Mouse (Mus musculus) G1E-ER4 (cell line): ENCODE results near the gene Tspan7. TPM values are rescaled to one million over a fixed set of nuclear protein-coding genes. Genes with fewer than 3 reads are reported as not detected.

Source experiments
- GATA1 ChIP-seq: IDR thresholded peaks from one replicate; pipeline ENCODE4 v1.8.0; 2012; ENCODE audit warnings: low read length, inconsistent platforms
- polyA plus RNA-seq: library from polyadenylated mRNA; stranded (reverse); fragments of >175 nt; gene quantifications from 2 replicates; pipeline ENCODE4 v1.2.3, GENCODE M21; 2012

Tspan7 gene
- polyA plus RNA-seq, result not detected in 2 replicates

- no peak for TF ChIP-seq GATA1
Measured at GRCm38 (mm10) chrX:10484872-10485569, at the start of gene Tspan7. Gene Tspan7 (plus strand): TSS chrX:10485158.

- no peak for TF ChIP-seq GATA1
Measured at GRCm38 (mm10) chrX:10449323-10449980, 35.5 kb upstream of the Tspan7 start.

DNA sequence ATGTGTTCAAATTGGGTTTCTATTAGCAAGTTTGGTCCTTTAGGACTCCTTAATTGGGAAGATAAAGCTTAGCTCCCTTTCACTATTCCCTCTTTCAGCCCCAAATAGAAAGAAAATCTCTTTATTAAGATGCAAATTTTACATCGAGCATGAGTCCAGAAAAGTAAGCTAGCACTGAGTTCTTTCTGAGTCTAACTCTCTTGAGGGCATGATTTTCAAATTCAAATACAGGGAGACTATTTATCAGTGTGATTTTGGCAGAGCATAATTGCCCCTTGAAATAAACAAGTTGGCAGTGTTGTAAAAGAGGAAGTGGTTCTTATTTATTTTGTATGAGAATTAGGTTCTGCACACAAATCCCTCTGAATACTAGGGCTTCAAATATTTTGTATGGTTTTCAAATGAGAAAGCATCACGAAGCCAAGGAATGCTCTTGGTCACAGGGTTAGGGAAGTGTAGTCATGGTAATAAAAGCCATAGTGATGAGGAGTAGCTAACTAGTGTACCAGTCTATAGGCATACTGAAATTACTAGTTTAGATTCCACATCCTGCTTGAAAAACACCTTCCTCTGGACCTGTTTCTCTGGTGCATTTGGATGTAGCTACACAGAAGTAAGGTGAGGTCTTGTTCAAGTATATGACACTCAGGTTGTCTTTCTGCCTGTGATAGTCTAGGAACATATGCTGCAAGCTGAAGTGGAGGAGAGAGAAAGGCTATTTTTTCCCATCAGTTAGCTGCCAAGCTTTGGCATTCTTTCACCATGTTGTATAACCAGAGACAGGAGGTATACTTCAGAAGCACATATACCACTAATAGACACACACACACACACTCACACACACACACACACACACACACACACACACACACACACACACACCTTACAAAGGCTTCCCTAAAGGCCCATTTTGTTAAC lies 34.6 kb upstream of the Tspan7 start:
- no peak for TF ChIP-seq GATA1

DNA sequence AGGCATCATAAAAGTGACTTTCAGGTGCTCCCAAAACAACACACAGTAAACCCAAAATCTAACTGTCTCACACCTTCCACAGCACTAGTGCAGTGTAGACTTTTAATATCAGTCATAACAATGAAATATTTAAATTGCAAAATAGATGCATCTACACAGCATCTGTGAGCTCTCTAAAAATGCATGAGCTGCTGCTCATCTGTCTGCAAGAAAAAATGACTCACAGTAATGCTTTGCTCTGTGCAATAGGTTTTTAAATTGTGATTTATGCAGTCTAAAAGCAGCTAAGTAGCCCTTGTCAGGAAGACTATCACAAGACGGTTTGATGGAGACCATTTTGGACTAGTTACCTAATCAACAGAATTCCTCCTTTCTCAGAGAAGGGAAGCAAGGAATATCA lies 31.2 kb upstream of the Tspan7 start:
- TF ChIP-seq GATA1, result no peak

- TF ChIP-seq GATA1, result no peak
Measured at GRCm38 (mm10) chrX:10457256-10457655, 27.7 kb upstream of the Tspan7 start.

DNA sequence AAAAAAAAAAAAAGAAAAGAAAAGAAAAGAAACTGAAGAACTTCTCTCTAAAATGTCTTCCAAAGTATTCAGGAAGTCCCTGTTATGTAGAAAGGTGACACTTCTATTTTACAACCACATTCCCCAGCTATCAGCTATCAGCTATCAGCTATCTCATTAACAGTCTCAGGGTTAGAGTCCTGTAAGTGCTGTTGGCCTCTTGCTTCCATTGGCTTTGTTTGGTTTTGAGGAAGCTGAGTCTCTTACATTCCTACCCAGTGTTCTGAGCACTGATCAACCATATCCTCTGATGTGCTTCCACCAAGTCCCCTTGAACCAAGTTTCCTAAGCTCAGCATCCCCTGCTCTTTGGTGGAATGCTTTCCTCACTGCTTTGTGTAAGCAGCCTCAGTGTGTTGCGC lies 7.9 kb upstream of the Tspan7 start:
- no peak for TF ChIP-seq GATA1

DNA sequence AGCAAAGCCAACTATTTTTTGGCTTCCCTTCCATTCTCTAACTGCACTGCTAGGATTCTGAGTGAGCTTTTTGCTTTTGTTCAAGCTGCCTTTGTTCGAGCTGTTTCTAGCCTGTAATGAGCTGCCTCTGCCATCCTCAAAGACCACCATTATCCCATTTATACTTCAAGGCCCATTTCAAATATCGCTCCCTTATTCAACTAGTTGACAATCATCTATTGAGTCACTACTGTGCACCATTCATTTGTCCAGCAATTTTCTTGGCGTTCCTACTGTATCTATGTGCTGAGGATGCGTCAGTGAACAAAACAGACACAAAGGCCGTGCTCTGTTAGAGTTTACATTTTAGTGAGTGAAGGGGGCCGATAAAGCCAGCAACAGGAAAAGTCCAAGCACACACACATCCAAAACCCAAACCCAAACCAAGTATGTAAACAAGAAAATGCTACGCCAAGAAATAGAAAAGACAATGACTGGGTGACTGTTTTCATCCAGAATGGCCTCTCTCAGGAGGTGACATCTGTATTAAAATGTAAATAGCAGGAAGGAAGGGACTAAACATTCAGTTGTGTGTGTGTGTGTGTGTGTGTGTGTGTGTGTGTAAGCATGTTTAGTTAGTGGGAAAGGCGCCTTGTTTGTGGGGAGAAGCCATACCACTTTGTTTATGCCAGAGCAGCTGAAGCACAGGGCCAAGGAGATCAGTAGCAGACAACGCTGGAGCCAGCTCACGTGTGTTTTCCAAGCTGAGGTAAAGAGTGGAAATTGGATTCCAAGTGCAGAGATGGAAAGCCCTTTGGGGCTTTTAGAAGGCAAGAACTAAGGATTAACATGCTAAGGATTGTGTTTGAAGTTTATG lies 5.7 kb upstream of the Tspan7 start:
- TF ChIP-seq GATA1, result no peak

DNA sequence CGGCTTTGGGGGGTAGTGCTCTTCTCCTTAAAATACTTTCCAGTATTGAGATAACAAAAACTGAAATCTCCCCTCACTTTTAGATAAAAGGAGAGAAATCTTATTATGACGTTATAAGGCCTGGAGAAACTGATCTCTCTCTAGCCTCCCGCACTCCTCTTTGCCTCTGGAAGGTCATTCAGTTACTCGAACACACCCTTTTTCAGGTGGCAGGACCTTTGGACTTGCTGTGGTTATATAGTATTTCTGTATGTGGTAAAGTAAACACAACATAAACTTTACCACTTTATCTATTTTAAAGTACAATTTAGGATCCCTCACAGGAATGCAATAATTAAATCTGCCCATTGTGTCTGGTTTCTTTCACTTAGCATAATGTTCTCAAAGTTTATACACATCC lies 5.0 kb upstream of the Tspan7 start:
- TF ChIP-seq GATA1, result no peak

DNA sequence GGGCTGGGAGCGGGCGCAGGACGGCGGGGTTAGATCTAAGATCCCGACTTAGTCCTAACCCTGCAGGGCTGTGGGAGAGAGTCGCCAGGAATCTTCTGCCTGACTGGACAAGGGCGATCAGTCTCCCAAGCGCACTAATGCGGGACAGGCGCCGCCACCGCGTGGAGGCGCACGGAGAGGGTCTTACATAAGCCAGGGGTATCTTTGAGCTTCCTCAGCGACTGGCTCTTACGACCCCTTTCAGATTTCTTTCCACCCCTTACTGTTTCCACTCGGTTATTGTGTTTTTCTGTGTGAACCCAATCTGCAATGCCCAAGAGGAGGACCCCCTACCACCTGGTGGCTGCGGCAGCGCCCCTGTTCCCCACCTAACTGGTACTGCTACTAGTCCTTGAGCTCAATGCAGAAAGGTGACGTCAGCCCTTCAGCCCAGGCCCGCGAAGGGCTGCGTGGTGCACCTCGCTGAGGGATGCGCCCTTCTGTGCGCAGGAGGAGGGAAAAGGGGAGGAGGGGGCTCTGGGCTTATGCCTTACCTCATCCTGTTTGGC lies 780 bp downstream of the Tspan7 start:
- TF ChIP-seq GATA1, result no peak

- TF ChIP-seq GATA1, result no peak
Measured at GRCm38 (mm10) chrX:10498580-10498979, 13.6 kb downstream of the Tspan7 start.

- no peak for TF ChIP-seq GATA1
Measured at GRCm38 (mm10) chrX:10502616-10503015, 17.7 kb downstream of the Tspan7 start.

GRCm38 (mm10) chrX:10514417-10514816 lies 29.5 kb downstream of the Tspan7 start:
- TF ChIP-seq GATA1, result no peak

DNA sequence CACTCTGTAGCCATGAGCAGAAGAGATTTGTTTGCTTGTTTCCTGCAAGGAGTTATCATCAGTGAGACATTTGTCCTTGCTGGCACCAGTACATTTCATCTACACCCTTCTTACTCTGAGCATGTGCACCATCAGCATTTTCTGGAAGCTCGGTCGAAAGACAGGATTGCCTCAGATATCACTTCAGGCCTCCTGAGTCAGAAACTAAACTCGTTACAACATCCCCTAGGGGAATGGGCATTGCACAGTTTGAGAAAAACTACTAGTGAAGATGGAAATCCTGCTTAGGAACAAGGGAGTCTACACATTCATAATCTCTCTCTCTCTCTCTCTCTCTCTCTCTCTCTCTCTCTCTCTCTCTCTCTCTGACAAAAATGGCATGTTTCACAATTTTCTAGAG lies 30.0 kb downstream of the Tspan7 start:
- no peak for TF ChIP-seq GATA1

DNA sequence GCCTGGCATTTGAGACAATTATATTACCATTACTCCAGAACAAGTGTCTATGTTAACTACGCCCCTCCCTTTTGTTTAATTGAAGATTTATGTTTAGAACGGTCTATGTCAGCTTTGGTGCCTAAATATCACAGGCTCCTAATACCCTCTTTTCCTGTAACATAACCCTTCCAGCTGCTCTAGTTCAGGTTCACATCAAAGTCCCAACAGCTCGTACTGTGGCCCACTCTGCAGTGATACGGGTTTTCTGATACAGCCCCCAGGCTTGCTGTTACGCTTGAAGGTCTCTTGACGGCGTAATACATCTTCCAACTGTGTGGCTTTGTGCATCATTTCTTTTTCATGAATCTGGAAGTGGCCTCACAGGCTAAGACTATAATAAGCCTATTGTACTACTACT lies 31.5 kb downstream of the Tspan7 start:
- no peak for TF ChIP-seq GATA1

- no peak for TF ChIP-seq GATA1
Measured at GRCm38 (mm10) chrX:10516925-10517324, 32.0 kb downstream of the Tspan7 start.
